Mouse (Mus musculus) hindbrain, embryonic 11.5 days (tissue): Measurements from ENCODE around the gene Tas1r1. TPM values are rescaled to one million over a fixed set of nuclear protein-coding genes. Genes with fewer than 3 reads are reported as not detected.
A peak's percentile ranks its signal among the peaks of the same experiment; 100 is the strongest.

Experiments
- ATAC-seq: fragments of 200-750 bp; cut with Nextera tagmentation; 2 replicates; pipeline ENCODE4 v1.8.0; 2017; ENCODE audit warnings: mild to moderate bottlenecking, moderate TSS enrichment, moderate library complexity; ENCODE audit not compliant: low FRiP score
- DNase-seq: peaks from one replicate; pipeline ENCODE4 v3.0.0-alpha.2; 2015; ENCODE audit warnings: low spot score
- H3K27ac ChIP-seq: fragments of 300-500 bp; sonication (generic); 2 replicates; pipeline ENCODE4 v1.5.1; 2014; ENCODE audit warnings: mild to moderate bottlenecking, low read depth, low read length
- H3K27me3 ChIP-seq: fragments of 300-500 bp; sonication (generic); 2 replicates; pipeline ENCODE4 v1.6.1; 2014; ENCODE audit warnings: mild to moderate bottlenecking, low read length, moderate library complexity, mixed read lengths; ENCODE audit not compliant: control insufficient read depth, insufficient read depth
- H3K36me3 ChIP-seq: fragments of 300-500 bp; sonication (generic); 2 replicates; pipeline ENCODE4 v1.6.1; 2014; ENCODE audit warnings: mild to moderate bottlenecking, low read length, moderate library complexity, mixed read lengths; ENCODE audit not compliant: control insufficient read depth, insufficient read depth
- H3K4me1 ChIP-seq: fragments of 300-500 bp; sonication (generic); replicated peaks from 2 replicates; pipeline ENCODE4 v1.6.1; 2014; ENCODE audit warnings: low read length, mixed read lengths; ENCODE audit not compliant: control insufficient read depth, insufficient read depth
- H3K4me2 ChIP-seq: fragments of 300-500 bp; sonication (generic); replicated peaks from 2 replicates; pipeline ENCODE4 v1.6.1; 2014; ENCODE audit warnings: mild to moderate bottlenecking, low read depth, low read length
- H3K4me3 ChIP-seq: fragments of 300-500 bp; sonication (generic); 2 replicates; pipeline ENCODE4 v1.5.1; 2014; ENCODE audit warnings: low read depth, low read length
- H3K9ac ChIP-seq: fragments of 300-500 bp; sonication (generic); 2 replicates; pipeline ENCODE4 v1.6.1; 2014; ENCODE audit warnings: low read depth, low read length
- H3K9me3 ChIP-seq: fragments of 300-500 bp; sonication (generic); 2 replicates; pipeline ENCODE4 v1.6.1; 2016; ENCODE audit warnings: low read length; ENCODE audit not compliant: control insufficient read depth
- WGBS: fragments of 180-500 bp; shearing (Covaris S2); extraction: QIAGEN DNeasy Blood & Tissue Kit; methylation state at CpG from one replicate; pipeline ENCODE4 v1.1.7; 2014; 5-methylcytosine and 5-hydroxymethylcytosine counted together
- polyA plus RNA-seq: library from polyadenylated mRNA; unstranded; fragments of >200 nt; fragmentation: Nextera tagmentation; extraction: Ambion mirVana; gene quantifications from 2 replicates; pipeline ENCODE4 v1.2.1, GENCODE M21; 2014

Gene Tas1r1
- polyA plus RNA-seq, 1 experiment from 2014 or later: 0.62 TPM

DNA sequence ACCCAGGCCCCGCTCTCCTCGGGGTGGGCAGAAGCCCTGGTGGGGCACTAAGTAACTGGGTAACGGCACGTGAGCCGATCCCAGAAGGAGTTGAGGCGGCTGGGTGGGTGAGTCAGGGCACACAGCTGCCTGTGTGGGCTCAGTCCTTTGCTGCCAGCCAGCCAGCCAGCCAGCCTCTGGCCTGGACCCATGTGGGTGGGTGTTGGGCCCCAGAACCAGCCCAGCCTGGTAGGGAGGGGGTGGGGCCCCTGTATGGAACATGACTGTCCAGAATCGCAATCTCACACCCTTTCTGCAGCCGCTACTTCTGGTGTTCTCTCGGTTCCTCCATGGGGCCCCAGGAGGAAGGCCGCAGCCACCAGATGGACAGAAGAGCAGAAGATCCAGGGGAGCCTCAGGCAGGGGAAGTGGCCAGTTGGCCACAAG, 39.8 kb upstream of the Tas1r1 start:
- Histone ChIP-seq H3K9ac (no peak overlapping the region), H3K27ac (no peak overlapping the region), H3K27me3 (no peaks in the 10 kb centered on the region), H3K4me1 (no peaks in the 10 kb centered on the region), H3K4me2 (no peak overlapping the region), H3K9me3 (no peaks in the 10 kb centered on the region), H3K4me3 (no peak overlapping the region), H3K36me3 (no peaks in the 10 kb centered on the region)
- DNase-seq: no peak
- WGBS: 90% methylated on average over 10 of the region's 10 CpGs
- ATAC-seq: no peak

- H3K4me2 ChIP-seq: no peak overlapping the region
- H3K9me3 ChIP-seq: no peaks in the 10 kb centered on the region
- no peak for ATAC-seq
- no peaks in the 10 kb centered on the region for H3K27me3 ChIP-seq
- H3K36me3 ChIP-seq: no peaks in the 10 kb centered on the region
- H3K4me3 ChIP-seq: no peak overlapping the region
- WGBS: 93% methylated on average over 9 of the region's 9 CpGs
- H3K4me1 ChIP-seq: no peaks in the 10 kb centered on the region
- DNase-seq: no peak
- H3K27ac ChIP-seq: no peak overlapping the region
- H3K9ac ChIP-seq: no peak overlapping the region
Observed at GRCm38 (mm10) chr4:152077191-152077590, 38.8 kb upstream of the Tas1r1 start.

GRCm38 (mm10) chr4:152074548-152074947, 36.2 kb upstream of the Tas1r1 start:
- ATAC-seq (no peak), DNase-seq (no peak)
- no peak overlapping the region for H3K9ac ChIP-seq
- no peaks in the 10 kb centered on the region for H3K4me1 ChIP-seq
- H3K27me3 ChIP-seq: no peaks in the 10 kb centered on the region
- no peaks in the 10 kb centered on the region for H3K36me3 ChIP-seq
- H3K9me3 ChIP-seq: no peaks in the 10 kb centered on the region
- no peak overlapping the region for H3K27ac ChIP-seq
- 84% methylated on average over 9 of the region's 9 CpGs for WGBS
- no peak overlapping the region for H3K4me3 ChIP-seq
- H3K4me2 ChIP-seq: no peak overlapping the region

DNA sequence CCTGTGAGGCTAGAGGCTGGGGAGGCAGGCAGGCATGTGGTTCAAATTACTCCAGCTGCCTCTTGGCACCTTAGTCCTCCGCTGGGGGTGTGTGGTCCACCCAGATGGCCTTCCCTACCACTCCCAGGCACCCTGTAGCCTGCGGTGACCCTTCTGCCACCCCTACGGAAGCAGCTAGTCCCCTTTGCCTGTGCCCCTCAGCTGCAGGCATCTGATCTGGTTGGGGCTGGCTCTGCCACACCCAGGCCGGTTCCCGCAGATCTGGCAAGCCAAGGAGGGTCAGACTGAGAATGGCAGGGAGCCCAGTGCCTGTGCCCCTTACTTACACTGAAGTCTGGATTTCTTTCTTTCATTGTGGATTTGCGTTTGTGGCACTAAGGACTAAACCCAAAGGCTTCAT, 35.3 kb upstream of the Tas1r1 start:
- H3K27me3 ChIP-seq: no peaks in the 10 kb centered on the region
- no peak overlapping the region for H3K4me3 ChIP-seq
- no peak overlapping the region for H3K4me2 ChIP-seq
- ATAC-seq (no peak), DNase-seq (no peak)
- no peaks in the 10 kb centered on the region for H3K4me1 ChIP-seq
- H3K36me3 ChIP-seq: no peaks in the 10 kb centered on the region
- H3K9ac ChIP-seq: no peak overlapping the region
- H3K27ac ChIP-seq: no peak overlapping the region
- no peaks in the 10 kb centered on the region for H3K9me3 ChIP-seq
- WGBS: 92% methylated on average over 6 of the region's 6 CpGs

DNA sequence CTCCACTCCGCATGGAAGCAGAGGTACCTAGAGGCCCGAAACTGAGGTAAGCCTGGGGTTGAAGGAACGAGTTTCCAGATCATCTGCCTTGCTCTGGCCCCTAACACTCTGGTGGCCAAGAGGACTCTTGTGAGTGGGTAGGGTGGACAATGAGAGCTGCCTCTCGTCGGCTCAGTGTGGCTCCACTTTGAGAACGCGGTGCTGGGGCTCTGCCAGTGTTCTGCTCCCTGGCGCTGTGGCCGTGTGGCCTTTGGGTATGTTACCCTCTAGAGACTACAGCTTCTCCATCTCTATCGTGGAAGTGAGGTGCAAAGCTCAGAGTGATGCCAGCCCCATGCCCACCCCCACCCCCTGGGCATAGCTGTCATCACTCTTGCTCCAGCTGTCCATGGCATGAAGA, 34.3 kb upstream of the Tas1r1 start:
- DNase-seq (no peak), ATAC-seq (no peak)
- Histone ChIP-seq H3K9me3 (no peaks in the 10 kb centered on the region), H3K27ac (no peak overlapping the region), H3K27me3 (no peaks in the 10 kb centered on the region), H3K4me3 (no peak overlapping the region), H3K4me1 (no peaks in the 10 kb centered on the region), H3K4me2 (no peak overlapping the region), H3K9ac (no peak overlapping the region), H3K36me3 (no peaks in the 10 kb centered on the region)
- 69% methylated on average over 10 of the region's 10 CpGs for WGBS

DNA sequence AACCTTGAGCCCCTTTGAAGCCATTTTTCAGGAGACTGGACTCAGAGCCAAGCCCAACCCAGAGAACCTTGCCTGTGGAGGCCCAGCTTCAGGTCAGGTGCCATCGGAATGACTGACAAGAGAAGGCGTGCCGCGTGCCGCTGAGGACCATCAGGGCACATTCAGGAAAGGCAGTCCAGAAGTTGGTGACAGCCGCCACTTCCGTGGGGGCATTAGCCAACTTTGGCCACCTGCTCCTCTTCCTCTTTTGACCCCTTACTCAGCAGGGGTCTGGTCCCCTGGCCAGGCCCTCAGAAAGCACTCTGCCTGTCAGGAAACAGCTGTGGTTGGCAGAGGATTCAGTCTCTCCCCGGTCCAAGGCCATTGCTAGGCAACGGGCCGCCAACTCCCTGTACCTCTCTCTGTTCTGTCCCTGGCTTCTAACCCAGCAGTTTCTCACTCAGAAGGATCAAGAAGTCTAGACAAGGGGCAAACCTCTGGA, 33.8 kb upstream of the Tas1r1 start, which contains the start of gene Plekhg5:
TSS of gene Plekhg5 (plus strand) at position 378 of the 481 bp plus-strand sequence.
- DNase-seq (peak; percentile 23), ATAC-seq (no peak)
- H3K27ac ChIP-seq: no peak within 1 kb of the TSS
- no peaks in the 10 kb centered on the region for H3K9me3 ChIP-seq
- no peaks in the 10 kb centered on the region for H3K27me3 ChIP-seq
- H3K4me1 ChIP-seq: no peaks in the 10 kb centered on the region
- no peak within 1 kb of the TSS for H3K9ac ChIP-seq
- no peak within 1 kb of the TSS for H3K4me3 ChIP-seq
- 66% methylated on average over 10 of the region's 10 CpGs for WGBS
- no peaks in the 10 kb centered on the region for H3K36me3 ChIP-seq
- H3K4me2 ChIP-seq: no peak within 1 kb of the TSS

DNA sequence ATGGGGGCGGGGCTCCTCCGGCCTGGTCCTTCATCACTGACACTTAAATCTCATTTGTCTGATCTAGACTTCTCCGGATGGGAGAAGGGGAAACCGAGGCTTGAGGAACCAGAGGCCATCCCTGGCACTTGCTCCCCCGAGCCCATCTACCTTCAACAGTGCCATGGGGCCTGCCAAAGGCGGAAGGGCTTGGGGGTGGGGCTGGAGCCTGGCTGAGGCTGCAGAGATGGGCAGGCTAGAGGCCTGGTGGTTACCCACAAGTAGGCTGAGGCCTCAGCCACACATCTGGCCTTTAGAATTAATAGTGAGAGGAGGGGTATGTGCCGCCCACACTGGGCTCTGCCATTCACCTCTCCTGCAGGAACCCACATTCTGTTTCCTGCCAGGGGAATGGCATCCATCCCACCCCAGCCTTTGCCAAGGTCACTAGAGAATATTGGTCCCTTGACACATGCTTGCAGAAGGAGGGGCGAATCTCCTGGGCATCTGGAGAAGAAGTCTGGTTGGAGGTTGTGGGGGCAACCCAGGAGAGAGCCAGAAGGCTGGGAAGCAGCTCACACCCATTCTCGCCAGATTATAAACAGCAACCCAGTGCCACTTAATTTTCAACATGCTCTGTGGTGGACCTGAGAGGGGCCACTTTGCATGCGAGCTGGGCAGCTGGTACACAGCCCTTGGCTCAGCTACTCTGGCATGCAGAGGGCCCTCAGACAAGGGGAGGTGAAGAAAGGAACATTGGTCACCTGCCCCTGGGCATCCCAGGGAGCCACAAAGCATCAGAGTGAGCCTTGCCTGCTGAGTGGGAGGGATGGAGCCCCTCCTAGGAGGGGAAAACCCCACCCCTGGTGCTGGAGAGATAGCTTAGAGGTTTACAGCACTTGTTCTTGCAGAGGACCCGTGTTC, 32.4 kb upstream of the Tas1r1 start:
- Histone ChIP-seq H3K4me3 (no peak overlapping the region), H3K4me1 (no peaks in the 10 kb centered on the region), H3K36me3 (no peaks in the 10 kb centered on the region), H3K27me3 (no peaks in the 10 kb centered on the region), H3K27ac (no peak overlapping the region), H3K9me3 (no peaks in the 10 kb centered on the region), H3K4me2 (no peak overlapping the region), H3K9ac (no peak overlapping the region)
- ATAC-seq (no peak), DNase-seq (no peak)
- 84% methylated on average over 11 of the region's 11 CpGs for WGBS

DNA sequence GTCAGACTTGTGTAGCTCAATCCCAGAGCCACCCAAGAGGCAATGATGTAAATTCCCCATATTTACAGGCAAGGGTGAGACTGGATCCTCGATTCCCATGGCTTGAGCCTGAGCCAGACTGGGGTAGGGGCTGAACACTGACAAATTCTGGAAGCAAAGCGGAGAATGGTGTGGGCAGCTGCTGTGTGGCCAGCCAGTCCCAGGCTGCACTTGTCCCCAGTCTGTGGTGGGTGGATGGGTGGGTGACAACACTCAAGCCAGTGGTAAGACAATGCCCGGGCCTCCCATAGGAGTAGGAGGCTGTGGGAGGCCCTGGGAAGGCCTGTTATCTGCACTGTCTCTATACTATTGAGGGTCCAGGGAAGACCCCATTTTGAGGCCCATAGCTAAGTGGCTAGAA, 30.9 kb upstream of the Tas1r1 start:
- Histone ChIP-seq H3K27me3 (no peaks in the 10 kb centered on the region), H3K27ac (no peak overlapping the region), H3K36me3 (no peaks in the 10 kb centered on the region), H3K4me1 (no peaks in the 10 kb centered on the region), H3K4me2 (no peak overlapping the region), H3K9ac (no peak overlapping the region), H3K9me3 (no peaks in the 10 kb centered on the region), H3K4me3 (no peak overlapping the region)
- DNase-seq (no peak), ATAC-seq (no peak)
- 82% methylated on average over 3 of the region's 3 CpGs for WGBS

- DNase-seq: no peak
- Histone ChIP-seq H3K27ac (no peak overlapping the region), H3K4me1 (no peaks in the 10 kb centered on the region), H3K9me3 (no peaks in the 10 kb centered on the region), H3K4me2 (no peak overlapping the region), H3K4me3 (no peak overlapping the region), H3K36me3 (no peaks in the 10 kb centered on the region), H3K27me3 (no peaks in the 10 kb centered on the region), H3K9ac (no peak overlapping the region)
- no peak for ATAC-seq
- WGBS: 73% methylated on average over 6 of the region's 6 CpGs
Observed at GRCm38 (mm10) chr4:152068166-152068724, 29.9 kb upstream of the Tas1r1 start.
